Mouse (Mus musculus) hindbrain, embryonic 10.5 days (tissue): ENCODE results near the gene Efhd2. TPM values are rescaled to one million over a fixed set of nuclear protein-coding genes. Genes with fewer than 3 reads are reported as not detected.

Experiments used
- DNase-seq: peaks from one replicate; pipeline ENCODE4 v3.0.0-alpha.2; 2017; ENCODE audit warnings: low spot score
- H3K27ac ChIP-seq: fragments of 300-500 bp; sonication (generic); 2 replicates; pipeline ENCODE4 v1.5.1; 2016; ENCODE audit warnings: mild to moderate bottlenecking, moderate library complexity
- H3K27me3 ChIP-seq: fragments of 300-500 bp; sonication (generic); 2 replicates; pipeline ENCODE4 v1.6.1; 2016; ENCODE audit warnings: mild to moderate bottlenecking; ENCODE audit not compliant: poor library complexity, insufficient read depth, severe bottlenecking
- H3K36me3 ChIP-seq: fragments of 300-500 bp; sonication (generic); 2 replicates; pipeline ENCODE4 v1.6.1; 2016; ENCODE audit warnings: mild to moderate bottlenecking, moderate library complexity
- H3K4me1 ChIP-seq: fragments of 300-500 bp; sonication (generic); replicated peaks from 2 replicates; pipeline ENCODE4 v1.6.1; 2016; ENCODE audit warnings: mild to moderate bottlenecking
- H3K4me3 ChIP-seq: fragments of 300-500 bp; sonication (generic); 2 replicates; pipeline ENCODE4 v1.5.1; 2016; ENCODE audit warnings: mild to moderate bottlenecking, moderate library complexity
- H3K9me3 ChIP-seq: fragments of 300-500 bp; sonication (generic); 2 replicates; pipeline ENCODE4 v1.6.1; 2016; ENCODE audit warnings: mild to moderate bottlenecking, moderate library complexity
- WGBS: fragments of 180-500 bp; shearing (Covaris S2); methylation state at CpG from one replicate; pipeline ENCODE4 v1.1.7; 2016; 5-methylcytosine and 5-hydroxymethylcytosine counted together
- polyA plus RNA-seq: library from polyadenylated mRNA; unstranded; fragments of >200 nt; fragmentation: Nextera tagmentation; extraction: Ambion mirVana; gene quantifications from 2 replicates; pipeline ENCODE4 v1.2.1, GENCODE M21; 2016

The Efhd2 gene
- polyA plus RNA-seq, 1 experiment from 2014 or later, result 61.3 TPM

GRCm38 (mm10) chr4:141874111-141874600 lies 564 bp downstream of the Efhd2 start:
- Histone ChIP-seq H3K4me3 (peak overlapping the region; percentile 78), H3K36me3 (peaks cover 13% of the 10 kb centered on the region; the same call in 1 of the 2 replicates), H3K27ac (peak overlapping the region; percentile 90), H3K27me3 (peaks cover 25% of the 10 kb centered on the region; the same call in 1 of the 2 replicates), H3K9me3 (no peaks in the 10 kb centered on the region), H3K4me1 (peaks cover 51% of the 10 kb centered on the region)
- DNase-seq, result no peak
- WGBS, result 1% methylated on average over 19 of the region's 19 CpGs

- Histone ChIP-seq H3K27ac (no peak overlapping the region), H3K36me3 (peaks cover 13% of the 10 kb centered on the region; the same call in 1 of the 2 replicates), H3K4me3 (peak overlapping the region; percentile 78; the same call in 1 of the 2 replicates), H3K4me1 (peaks cover 53% of the 10 kb centered on the region), H3K9me3 (no peaks in the 10 kb centered on the region), H3K27me3 (peaks cover 25% of the 10 kb centered on the region; the same call in 1 of the 2 replicates)
- WGBS, result 83% methylated on average over 9 of the region's 9 CpGs
- DNase-seq, result no peak
Measured at GRCm38 (mm10) chr4:141872977-141873376, 1.7 kb downstream of the Efhd2 start.

DNA sequence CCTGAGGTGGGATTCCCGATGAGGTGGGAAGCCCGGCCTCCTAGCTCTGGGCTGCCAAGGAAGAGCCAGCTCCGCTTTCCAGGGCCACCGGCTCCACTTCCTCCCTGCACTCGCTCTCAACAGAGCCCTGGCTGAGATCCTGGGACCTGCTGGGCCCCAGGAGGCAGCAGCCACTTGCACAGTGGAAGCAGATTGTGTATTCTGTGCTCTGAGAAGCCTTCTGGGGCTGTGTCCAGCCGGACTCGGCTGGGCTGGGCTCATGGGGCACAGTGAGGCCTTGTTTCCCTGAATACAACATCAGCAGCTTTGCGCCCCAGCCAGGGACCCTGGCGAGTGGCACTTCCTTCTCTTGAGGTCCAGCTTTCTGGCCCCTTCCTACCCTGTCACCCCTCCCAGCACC lies 2.8 kb downstream of the Efhd2 start:
- peaks cover 13% of the 10 kb centered on the region; the same call in 1 of the 2 replicates for H3K36me3 ChIP-seq
- peaks cover 25% of the 10 kb centered on the region; the same call in 1 of the 2 replicates for H3K27me3 ChIP-seq
- H3K27ac ChIP-seq, result no peak overlapping the region
- no peak overlapping the region; the same call in 1 of the 2 replicates for H3K4me3 ChIP-seq
- 65% methylated on average over 9 of the region's 9 CpGs for WGBS
- peaks cover 64% of the 10 kb centered on the region for H3K4me1 ChIP-seq
- H3K9me3 ChIP-seq, result no peaks in the 10 kb centered on the region
- DNase-seq, result no peak

DNA sequence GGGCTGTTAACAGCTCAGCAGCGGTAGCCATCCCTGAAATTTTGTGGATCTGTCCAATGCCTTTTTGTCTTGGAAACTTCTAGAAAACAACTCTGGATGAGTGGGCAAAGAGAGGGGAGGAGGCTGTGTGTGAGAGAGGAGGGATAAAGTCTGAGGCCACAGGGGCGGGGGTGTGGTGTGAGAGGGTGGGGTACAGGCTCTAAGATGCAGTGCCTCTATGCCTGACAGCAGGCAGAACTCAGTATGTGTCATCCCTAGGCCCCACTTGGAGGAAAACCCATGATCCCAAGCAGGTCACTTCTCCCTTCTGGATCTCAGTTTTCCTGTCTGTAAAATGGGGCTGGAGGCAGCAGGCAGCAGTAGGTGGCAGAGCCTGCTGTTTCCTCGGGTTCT lies 3.4 kb downstream of the Efhd2 start:
- peaks cover 70% of the 10 kb centered on the region for H3K4me1 ChIP-seq
- peaks cover 13% of the 10 kb centered on the region; the same call in 1 of the 2 replicates for H3K36me3 ChIP-seq
- H3K9me3 ChIP-seq, result no peaks in the 10 kb centered on the region
- H3K27me3 ChIP-seq, result peaks cover 23% of the 10 kb centered on the region; the same call in 1 of the 2 replicates
- no peak for DNase-seq
- 87% methylated on average over 3 of the region's 3 CpGs for WGBS
- H3K27ac ChIP-seq, result no peak overlapping the region
- no peak overlapping the region for H3K4me3 ChIP-seq

DNA sequence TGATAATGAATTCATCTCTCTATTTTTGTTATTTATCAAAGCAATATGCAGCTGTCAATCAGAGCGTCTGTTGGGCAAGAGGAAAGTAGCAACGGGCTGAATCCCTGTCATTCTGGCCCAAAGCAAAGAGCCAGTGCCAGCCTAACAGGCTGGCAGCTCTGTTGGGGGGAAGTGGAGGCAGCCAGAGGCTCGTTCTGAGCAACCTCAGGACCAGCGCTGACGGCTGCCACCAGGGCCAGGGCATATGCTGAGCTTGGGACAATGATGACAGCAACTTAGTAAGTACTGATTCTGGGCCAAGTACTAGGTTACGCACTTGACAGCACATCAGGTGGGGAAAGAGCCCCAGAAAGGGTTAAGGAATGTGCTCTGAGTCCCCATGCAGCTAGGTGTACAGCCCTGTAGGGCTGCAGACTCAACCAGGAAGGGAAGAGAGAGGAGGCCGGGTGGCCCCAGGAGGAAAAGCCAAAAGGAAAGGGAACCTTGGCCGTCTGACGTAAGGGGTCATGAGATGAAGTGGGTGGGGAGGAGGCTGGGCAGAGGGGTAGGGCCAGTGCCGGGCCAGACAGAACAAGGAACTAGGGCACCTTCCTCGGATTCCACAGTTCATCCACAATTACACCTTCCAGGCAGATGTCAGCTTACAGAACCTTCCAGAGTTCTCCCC lies 3.9 kb downstream of the Efhd2 start:
- no peak overlapping the region for H3K27ac ChIP-seq
- H3K9me3 ChIP-seq, result no peaks in the 10 kb centered on the region
- no peak for DNase-seq
- no peak overlapping the region for H3K4me3 ChIP-seq
- H3K27me3 ChIP-seq, result peaks cover 19% of the 10 kb centered on the region; the same call in 1 of the 2 replicates
- H3K4me1 ChIP-seq, result peaks cover 70% of the 10 kb centered on the region
- H3K36me3 ChIP-seq, result peaks cover 13% of the 10 kb centered on the region; the same call in 1 of the 2 replicates
- 80% methylated on average over 11 of the region's 11 CpGs for WGBS

GRCm38 (mm10) chr4:141869436-141870215 lies 5.1 kb downstream of the Efhd2 start:
- no peak overlapping the region for H3K4me3 ChIP-seq
- H3K4me1 ChIP-seq, result peaks cover 58% of the 10 kb centered on the region
- DNase-seq, result no peak
- peaks cover 14% of the 10 kb centered on the region; the same call in 1 of the 2 replicates for H3K27me3 ChIP-seq
- no peaks in the 10 kb centered on the region for H3K9me3 ChIP-seq
- peaks cover 16% of the 10 kb centered on the region; the same call in 1 of the 2 replicates for H3K36me3 ChIP-seq
- WGBS, result 80% methylated on average over 5 of the region's 5 CpGs
- H3K27ac ChIP-seq, result no peak overlapping the region

GRCm38 (mm10) chr4:141868051-141868450 lies 6.7 kb downstream of the Efhd2 start:
- peaks cover 42% of the 10 kb centered on the region for H3K4me1 ChIP-seq
- no peak overlapping the region for H3K27ac ChIP-seq
- peaks cover 23% of the 10 kb centered on the region for H3K36me3 ChIP-seq
- 87% methylated on average over 10 of the region's 10 CpGs for WGBS
- no peak overlapping the region for H3K4me3 ChIP-seq
- DNase-seq, result no peak
- H3K27me3 ChIP-seq, result peaks cover 7% of the 10 kb centered on the region; the same call in 1 of the 2 replicates
- no peaks in the 10 kb centered on the region for H3K9me3 ChIP-seq

DNA sequence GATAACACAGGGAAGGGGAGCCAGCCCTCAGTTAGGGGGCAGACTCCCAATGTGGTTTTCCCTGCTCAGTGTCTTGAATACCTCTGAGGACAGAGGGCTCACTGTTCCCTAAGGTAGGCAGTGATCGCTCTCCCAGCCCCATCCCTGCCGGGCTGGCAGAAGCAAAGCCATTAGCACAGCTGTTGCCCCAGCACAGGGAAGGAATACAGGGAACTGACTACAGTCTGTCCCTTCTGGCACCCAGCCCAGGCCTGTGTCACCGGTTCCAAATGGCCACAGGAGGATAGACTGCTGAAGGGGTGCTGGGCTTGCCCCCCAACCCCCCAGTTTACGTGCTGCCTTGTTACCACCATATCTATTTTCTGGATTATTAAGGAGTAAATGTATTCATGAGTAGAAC lies 7.2 kb downstream of the Efhd2 start:
- H3K27ac ChIP-seq, result 0 out of 2 replicates have a peak overlapping the region, but pooled peaks have one; percentile 31
- H3K4me1 ChIP-seq, result peaks cover 37% of the 10 kb centered on the region

DNA sequence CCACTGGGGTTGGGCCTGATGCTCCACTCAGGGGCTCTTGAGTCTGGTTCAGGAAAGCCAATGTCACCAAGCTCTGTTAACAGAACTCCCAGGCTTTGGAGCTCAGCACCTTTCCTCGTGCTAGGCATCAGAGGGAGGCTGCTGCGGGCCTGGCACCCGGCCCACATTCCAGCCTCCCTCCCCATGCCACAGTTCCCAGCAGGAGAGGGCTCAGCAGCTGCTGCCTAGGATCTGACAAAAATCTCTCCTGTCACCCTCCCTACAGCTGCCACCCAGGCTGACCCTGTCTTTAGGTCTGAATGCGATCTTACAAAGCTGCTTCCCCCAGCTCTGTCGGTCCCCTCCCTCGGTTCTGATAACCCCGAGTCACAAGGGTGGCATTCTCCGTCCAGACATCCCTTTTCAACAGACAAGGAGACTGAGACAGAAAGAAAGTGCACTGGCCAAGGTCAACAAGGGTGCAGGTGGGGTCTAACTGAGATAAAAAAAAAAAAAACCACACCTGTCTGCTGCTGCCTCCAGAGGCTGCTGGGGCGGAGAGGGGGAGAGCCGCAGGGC lies 7.7 kb downstream of the Efhd2 start:
- 28% methylated on average over 10 of the region's 10 CpGs for WGBS
- Histone ChIP-seq H3K27ac (peak overlapping the region; percentile 45), H3K4me1 (peaks cover 32% of the 10 kb centered on the region), H3K4me3 (no peak overlapping the region), H3K36me3 (peaks cover 22% of the 10 kb centered on the region), H3K27me3 (0 out of 2 replicates have a peak, but pooled peaks cover 3% of the 10 kb centered on the region), H3K9me3 (no peaks in the 10 kb centered on the region)
- DNase-seq, result no peak

More for the DNA sequence above, 7.2 kb downstream of the Efhd2 start:
- DNase-seq, result no peak
- Histone ChIP-seq H3K4me3 (no peak overlapping the region), H3K9me3 (no peaks in the 10 kb centered on the region), H3K27me3 (0 out of 2 replicates have a peak, but pooled peaks cover 3% of the 10 kb centered on the region), H3K36me3 (peaks cover 23% of the 10 kb centered on the region)
- WGBS, result 53% methylated on average over 4 of the region's 4 CpGs

DNA sequence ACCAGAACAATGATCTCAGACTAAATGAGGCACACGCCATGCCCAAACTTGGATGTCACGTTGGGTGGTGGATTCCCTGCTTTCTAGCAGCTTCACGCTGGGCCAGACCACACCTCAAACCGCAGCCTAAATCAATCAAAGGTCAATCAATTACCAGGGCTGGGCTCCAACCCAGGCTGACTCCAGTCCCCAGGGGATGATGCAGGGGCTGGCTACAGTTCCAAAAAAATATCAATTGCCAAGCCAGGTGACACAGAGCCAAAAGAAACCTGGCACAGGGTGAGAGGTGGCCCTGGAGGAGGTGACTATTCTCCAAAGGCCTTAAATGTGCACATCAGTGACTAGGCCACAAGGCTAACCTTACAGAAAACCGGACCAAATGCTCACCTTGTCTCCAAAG lies 9.1 kb downstream of the Efhd2 start:
- H3K9me3 ChIP-seq, result no peaks in the 10 kb centered on the region
- H3K4me1 ChIP-seq, result peaks cover 28% of the 10 kb centered on the region
- 88% methylated on average over 5 of the region's 5 CpGs for WGBS
- H3K4me3 ChIP-seq, result no peak overlapping the region
- no peak for DNase-seq
- no peak overlapping the region for H3K27ac ChIP-seq
- H3K27me3 ChIP-seq, result 0 out of 2 replicates have a peak, but pooled peaks cover 3% of the 10 kb centered on the region
- peaks cover 22% of the 10 kb centered on the region for H3K36me3 ChIP-seq

- H3K36me3 ChIP-seq, result peaks cover 28% of the 10 kb centered on the region
- 0 out of 2 replicates have a peak, but pooled peaks cover 3% of the 10 kb centered on the region for H3K27me3 ChIP-seq
- peaks cover 25% of the 10 kb centered on the region for H3K4me1 ChIP-seq
- no peak for DNase-seq
- H3K4me3 ChIP-seq, result no peak overlapping the region
- 92% methylated on average over 5 of the region's 5 CpGs for WGBS
- no peaks in the 10 kb centered on the region for H3K9me3 ChIP-seq
- no peak overlapping the region for H3K27ac ChIP-seq
Measured at GRCm38 (mm10) chr4:141865006-141865405, 9.7 kb downstream of the Efhd2 start.

GRCm38 (mm10) chr4:141864506-141864905 lies 10.2 kb downstream of the Efhd2 start:
- H3K27me3 ChIP-seq, result 0 out of 2 replicates have a peak, but pooled peaks cover 3% of the 10 kb centered on the region
- H3K9me3 ChIP-seq, result no peaks in the 10 kb centered on the region
- peaks cover 33% of the 10 kb centered on the region for H3K36me3 ChIP-seq
- no peak overlapping the region for H3K27ac ChIP-seq
- 92% methylated on average over 8 of the region's 8 CpGs for WGBS
- peaks cover 20% of the 10 kb centered on the region for H3K4me1 ChIP-seq
- DNase-seq, result no peak
- H3K4me3 ChIP-seq, result no peak overlapping the region
